Mouse (Mus musculus) lung, postnatal 36 days (tissue): ENCODE measurements at regions not wholly inside any gene's neighbourhood (a gene's known extent, or its start where the extent isn't known, plus 50 kb on each side); places are given as distances from the start of the nearest gene placed in this dataset.

Source experiments
- DNase-seq: peaks from one replicate; pipeline ENCODE4 v3.0.0; 2022; ENCODE audit warnings: mixed read lengths

GRCm38 (mm10) chr9:74021339-74021738, 52.6 kb upstream of the Unc13c start:
- DNase-seq: no peak

GRCm38 (mm10) chr9:74023922-74024321, 55.2 kb upstream of the Unc13c start:
- DNase-seq: no peak

GRCm38 (mm10) chr9:74026131-74026530, 57.4 kb upstream of the Unc13c start:
- DNase-seq: no peak

GRCm38 (mm10) chr9:74028438-74028837, 59.7 kb upstream of the Unc13c start:
- peak; percentile 16 for DNase-seq

- peak; percentile 49 for DNase-seq
These were observed 64.2 kb upstream of the Wdr72 start for GRCm38 (mm10) chr9:74045936-74046335.

- no peak for DNase-seq
These were observed 60.4 kb upstream of the Wdr72 start for GRCm38 (mm10) chr9:74049776-74050175.

- DNase-seq: no peak
These were observed 53.4 kb upstream of the Wdr72 start for GRCm38 (mm10) chr9:74056709-74057108.

GRCm38 (mm10) chr9:74057476-74058076, 52.6 kb upstream of the Wdr72 start:
- no peak for DNase-seq

- no peak for DNase-seq
These were observed 51.8 kb upstream of the Wdr72 start for GRCm38 (mm10) chr9:74058269-74058871.
